Mouse (Mus musculus): ENCODE data around the gene Tmem206.

Gene Tmem206

GRCm38 (mm10) chr1:191311296-191311898 is 14.3 kb upstream of the Tmem206 start:
- no peak for DNase-seq

- peak; percentile 85 for DNase-seq
These were observed 13.2 kb upstream of the Tmem206 start for GRCm38 (mm10) chr1:191312513-191312941.

GRCm38 (mm10) chr1:191313158-191313557 is 12.6 kb upstream of the Tmem206 start:
- DNase-seq: no peak

GRCm38 (mm10) chr1:191313926-191314325 is 11.8 kb upstream of the Tmem206 start:
- no peak for DNase-seq

GRCm38 (mm10) chr1:191316818-191317217 is 8.9 kb upstream of the Tmem206 start:
- no peak for DNase-seq

- DNase-seq: peak; percentile 78
These were observed 8.0 kb upstream of the Tmem206 start, which contains the start of gene Nenf for GRCm38 (mm10) chr1:191317591-191318196. Gene Nenf (minus strand): TSS chr1:191318194.

- no peak for DNase-seq
These were observed 7.0 kb upstream of the Tmem206 start for GRCm38 (mm10) chr1:191318686-191319085.

- no peak for DNase-seq
These were observed 2.3 kb upstream of the Tmem206 start for GRCm38 (mm10) chr1:191323381-191323780.

GRCm38 (mm10) chr1:191324733-191325590 is 750 bp upstream of the Tmem206 start:
- no peak for DNase-seq

- DNase-seq: no peak
These were observed 646 bp downstream of the Tmem206 start for GRCm38 (mm10) chr1:191326233-191326882.

GRCm38 (mm10) chr1:191327258-191327657 is 1.5 kb downstream of the Tmem206 start:
- DNase-seq: no peak

- no peak for DNase-seq
These were observed 2.3 kb downstream of the Tmem206 start for GRCm38 (mm10) chr1:191328019-191328441.

- DNase-seq: no peak
These were observed 4.6 kb downstream of the Tmem206 start for GRCm38 (mm10) chr1:191330356-191330755.

- DNase-seq: no peak
These were observed 8.8 kb downstream of the Tmem206 start for GRCm38 (mm10) chr1:191334500-191334899.

- DNase-seq: no peak
These were observed 14.2 kb downstream of the Tmem206 start for GRCm38 (mm10) chr1:191339876-191340275.

- no peak for DNase-seq
These were observed 14.8 kb downstream of the Tmem206 start for GRCm38 (mm10) chr1:191340530-191340929.

GRCm38 (mm10) chr1:191347602-191348001 is 21.9 kb downstream of the Tmem206 start:
- DNase-seq: no peak

GRCm38 (mm10) chr1:191348592-191348991 is 22.9 kb downstream of the Tmem206 start:
- no peak for DNase-seq

GRCm38 (mm10) chr1:191348996-191349395 is 23.3 kb downstream of the Tmem206 start:
- no peak for DNase-seq

GRCm38 (mm10) chr1:191349486-191350037 is 23.9 kb downstream of the Tmem206 start:
- no peak for DNase-seq

- no peak for DNase-seq
These were observed 24.6 kb downstream of the Tmem206 start for GRCm38 (mm10) chr1:191350355-191350754.

- peak; percentile 28 for DNase-seq
These were observed 27.2 kb downstream of the Tmem206 start for GRCm38 (mm10) chr1:191352786-191353488.

Measured in right cerebral cortex, adult 18-20 months (tissue).